Mouse (Mus musculus) forebrain, embryonic 10.5 days (tissue): Measurements from ENCODE around the gene Gsdmc3. TPM values are rescaled to one million over a fixed set of nuclear protein-coding genes. Genes with fewer than 3 reads are reported as not detected.
"Not testable (repeated sequence)": the region's sequence is repeated elsewhere in the genome, so short reads cannot be mapped to it uniquely, and the experiment has no call there.

ENCODE experiments used
- DNase-seq: peaks from one replicate; pipeline ENCODE4 v3.0.0-alpha.2; 2017; ENCODE audit warnings: low spot score; ENCODE audit errors: extremely low spot score
- H3K27ac ChIP-seq: fragments of 300-500 bp; sonication (generic); 2 replicates; pipeline ENCODE4 v1.5.1; 2016; ENCODE audit warnings: mild to moderate bottlenecking
- H3K27me3 ChIP-seq: fragments of 300-500 bp; sonication (generic); 2 replicates; pipeline ENCODE4 v1.6.1; 2016; ENCODE audit warnings: mild to moderate bottlenecking; ENCODE audit not compliant: poor library complexity, severe bottlenecking
- H3K36me3 ChIP-seq: fragments of 300-500 bp; sonication (generic); replicated peaks from 2 replicates; pipeline ENCODE4 v1.6.1; 2016; ENCODE audit warnings: mild to moderate bottlenecking, moderate library complexity
- H3K4me1 ChIP-seq: fragments of 300-500 bp; sonication (generic); 2 replicates; pipeline ENCODE4 v1.6.1; 2016
- H3K4me3 ChIP-seq: fragments of 300-500 bp; sonication (generic); 2 replicates; pipeline ENCODE4 v1.5.1; 2016; ENCODE audit warnings: mild to moderate bottlenecking, moderate library complexity
- H3K9me3 ChIP-seq: fragments of 300-500 bp; sonication (generic); 2 replicates; pipeline ENCODE4 v1.6.1; 2016; ENCODE audit warnings: mild to moderate bottlenecking, moderate library complexity
- WGBS: fragments of 180-500 bp; shearing (Covaris S2); methylation state at CpG from one replicate; pipeline ENCODE4 v1.1.7; 2016; 5-methylcytosine and 5-hydroxymethylcytosine counted together
- polyA plus RNA-seq: library from polyadenylated mRNA; unstranded; fragments of >200 nt; fragmentation: Nextera tagmentation; extraction: Ambion mirVana; gene quantifications from 2 replicates; pipeline ENCODE4 v1.2.1, GENCODE M21; 2016

Gene Gsdmc3
- not detected in 2 replicates for polyA plus RNA-seq

DNA sequence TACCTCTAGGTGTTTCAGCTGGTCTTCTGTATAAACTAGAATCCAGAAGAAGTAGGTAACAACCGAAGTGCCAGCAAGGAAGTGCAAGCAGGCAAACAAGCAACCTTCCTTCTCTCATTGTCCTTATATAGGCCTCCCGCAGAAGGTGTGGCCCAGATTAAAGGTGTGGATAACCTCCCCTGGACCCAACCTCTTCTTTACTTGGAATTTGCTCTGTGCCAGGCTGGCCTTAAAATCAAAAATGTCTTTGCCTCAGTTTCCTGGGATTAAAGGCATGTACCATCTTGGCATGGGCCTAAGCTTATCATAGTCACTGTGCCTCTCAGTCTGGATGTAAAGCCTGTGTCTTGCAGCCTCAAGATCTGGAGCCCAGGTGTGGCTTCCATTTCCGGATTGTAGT lies at the start of gene Gsdmc3:
Gsdmc3 (minus strand) TSS at position 101 of the 400 bp plus-strand sequence.
- not testable (repeated sequence) for H3K4me1 ChIP-seq, H3K27me3 ChIP-seq, H3K9me3 ChIP-seq, DNase-seq, H3K27ac ChIP-seq, H3K36me3 ChIP-seq, H3K4me3 ChIP-seq
- 85% methylated on average over 1 of the region's 3 CpGs for WGBS

DNA sequence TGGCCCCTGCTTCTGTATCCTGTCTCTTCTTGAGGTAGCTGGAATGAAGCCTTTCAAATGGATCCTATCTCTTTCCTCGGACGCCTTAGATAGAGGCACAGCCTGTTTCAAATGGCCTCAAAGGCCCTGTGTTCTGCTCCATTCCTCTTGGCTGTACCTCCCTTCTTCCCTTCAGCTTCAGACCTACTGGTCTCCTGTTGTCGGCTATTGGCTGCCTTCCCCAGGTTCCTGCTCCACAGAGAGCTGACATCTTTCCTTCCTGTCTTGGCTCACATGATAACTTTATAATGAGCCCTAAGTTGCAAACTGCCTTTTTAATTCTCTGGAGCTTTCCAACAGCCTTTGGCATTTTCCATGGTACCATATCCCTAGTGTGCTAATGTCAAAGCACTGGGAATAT lies 47.8 kb upstream of the Gsdmc3 start:
- Histone ChIP-seq H3K9me3 (no peaks in the 10 kb centered on the region), H3K36me3 (peaks cover 26% of the 10 kb centered on the region), H3K27me3 (no peaks in the 10 kb centered on the region), H3K4me3 (no peak overlapping the region), H3K4me1 (no peaks in the 10 kb centered on the region), H3K27ac (no peak overlapping the region)
- DNase-seq: no peak
- WGBS: 89% methylated on average over 3 of the region's 3 CpGs

DNA sequence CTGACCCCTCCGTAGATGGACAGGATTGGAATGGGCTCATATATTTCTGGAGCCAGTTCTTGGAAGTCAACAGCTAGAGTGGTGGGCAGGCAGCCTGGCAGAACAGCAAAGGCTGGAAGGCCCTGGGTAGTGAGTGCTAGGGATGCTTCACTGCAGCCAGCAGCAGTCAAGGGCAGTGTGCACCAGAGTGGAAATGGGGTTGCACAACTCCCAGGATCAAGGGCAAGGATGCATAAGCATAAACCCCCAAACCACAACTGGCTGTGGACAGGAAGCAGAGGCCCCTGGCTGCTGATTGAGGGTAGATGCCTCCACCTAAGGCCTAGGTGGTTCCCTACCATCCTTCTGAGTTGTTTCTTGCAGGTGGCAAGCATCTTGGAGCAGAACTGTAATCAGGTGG lies 46.1 kb upstream of the Gsdmc3 start:
- Histone ChIP-seq H3K36me3 (peaks cover 12% of the 10 kb centered on the region), H3K27me3 (no peaks in the 10 kb centered on the region), H3K9me3 (no peaks in the 10 kb centered on the region), H3K4me1 (no peaks in the 10 kb centered on the region), H3K4me3 (no peak overlapping the region), H3K27ac (0 out of 2 replicates have a peak overlapping the region, but pooled peaks have one; percentile 8)
- no peak for DNase-seq
- WGBS: 94% methylated on average over 1 of the region's 1 CpGs

DNA sequence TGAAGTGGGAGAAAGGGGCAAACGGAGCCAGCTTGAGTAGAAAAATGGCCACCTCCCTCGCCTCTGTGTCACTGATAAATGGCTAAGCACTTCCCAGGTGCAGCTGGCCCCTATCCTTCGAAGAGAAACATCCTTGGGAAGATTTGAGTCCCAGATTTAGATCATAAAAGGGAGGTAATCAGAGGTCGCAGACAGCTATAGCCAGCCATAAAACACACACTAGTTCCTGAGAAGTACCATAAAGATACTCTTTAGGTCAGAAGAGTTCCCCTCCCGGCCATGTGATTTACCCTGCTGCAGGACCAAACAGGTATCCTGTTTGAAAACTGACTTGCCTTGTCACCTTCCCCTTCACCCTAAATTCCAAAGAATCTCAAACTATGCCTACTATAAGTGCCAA lies 43.3 kb upstream of the Gsdmc3 start:
- DNase-seq, H3K9me3 ChIP-seq, H3K27me3 ChIP-seq, H3K4me1 ChIP-seq, H3K4me3 ChIP-seq, H3K27ac ChIP-seq, H3K36me3 ChIP-seq: not testable (repeated sequence)
- WGBS: 85% methylated on average over 3 of the region's 5 CpGs

DNA sequence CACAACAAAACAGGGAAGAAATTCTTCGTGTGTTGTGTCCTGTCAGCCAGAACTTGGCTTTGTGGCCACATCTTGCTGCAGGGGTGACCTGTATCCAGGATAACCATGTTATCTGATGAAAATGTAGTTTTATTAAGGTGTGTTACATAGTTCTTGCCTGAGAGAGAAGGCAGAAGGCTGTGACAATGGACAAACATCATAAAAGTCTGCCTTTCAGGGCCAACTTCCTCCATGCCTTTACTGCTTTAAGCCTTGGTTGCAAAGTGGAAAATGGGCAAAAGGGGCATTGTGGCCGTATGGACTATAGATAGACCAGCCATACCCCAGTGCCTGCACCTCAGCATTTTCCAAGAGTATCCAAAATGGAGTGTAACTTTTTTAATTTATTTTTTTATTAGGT lies 41.4 kb upstream of the Gsdmc3 start:
- H3K27me3 ChIP-seq, H3K36me3 ChIP-seq, H3K4me3 ChIP-seq, DNase-seq, H3K9me3 ChIP-seq, H3K4me1 ChIP-seq, H3K27ac ChIP-seq: not testable (repeated sequence)
- 79% methylated on average over 2 of the region's 2 CpGs for WGBS

DNA sequence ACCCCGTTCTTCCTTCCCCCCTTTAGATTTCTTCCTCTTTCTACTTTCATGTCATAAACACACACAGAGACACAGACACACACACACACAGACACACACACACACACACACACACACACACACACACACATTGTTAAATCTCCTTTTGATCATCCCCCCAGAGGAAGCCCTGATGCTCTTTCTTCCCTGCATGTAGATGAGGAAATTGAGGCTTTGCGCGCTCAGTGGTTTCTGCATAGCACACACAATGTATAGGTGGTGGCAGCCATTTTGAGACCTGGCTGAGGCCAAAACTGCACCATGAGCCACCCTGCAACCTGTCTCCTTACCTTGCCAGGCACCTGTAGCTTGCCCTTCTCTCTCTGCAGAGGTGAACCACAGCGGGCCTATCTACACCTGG lies 38.2 kb upstream of the Gsdmc3 start:
- not testable (repeated sequence) for H3K9me3 ChIP-seq, H3K27ac ChIP-seq, H3K27me3 ChIP-seq, H3K4me3 ChIP-seq, H3K36me3 ChIP-seq, DNase-seq, H3K4me1 ChIP-seq
- 89% methylated on average over 4 of the region's 4 CpGs for WGBS

DNA sequence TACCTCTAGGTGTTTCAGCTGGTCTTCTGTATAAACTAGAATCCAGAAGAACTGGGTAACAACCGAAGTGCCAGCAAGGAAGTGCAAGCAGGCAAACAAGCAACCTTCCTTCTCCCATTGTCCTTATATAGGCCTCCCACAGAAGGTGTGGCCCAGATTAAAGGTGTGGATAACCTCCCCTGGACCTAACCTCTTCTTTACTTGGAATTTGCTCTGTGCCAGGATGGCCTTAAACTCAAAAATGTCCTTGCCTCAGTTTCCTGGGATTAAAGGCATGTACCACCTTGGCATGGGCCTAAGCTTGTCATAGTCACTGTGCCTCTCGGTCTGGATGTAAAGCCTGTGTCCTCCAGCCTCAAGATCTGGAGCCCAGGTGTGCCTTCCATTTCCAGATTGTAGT lies 33.8 kb upstream of the Gsdmc3 start, which contains the start of gene Gsdmc4:
Gsdmc4 (minus strand) TSS at position 101 of the 400 bp plus-strand sequence.
- not testable (repeated sequence) for H3K4me3 ChIP-seq, H3K9me3 ChIP-seq, H3K36me3 ChIP-seq, DNase-seq, H3K4me1 ChIP-seq, H3K27me3 ChIP-seq, H3K27ac ChIP-seq
- 85% methylated on average over 2 of the region's 2 CpGs for WGBS

DNA sequence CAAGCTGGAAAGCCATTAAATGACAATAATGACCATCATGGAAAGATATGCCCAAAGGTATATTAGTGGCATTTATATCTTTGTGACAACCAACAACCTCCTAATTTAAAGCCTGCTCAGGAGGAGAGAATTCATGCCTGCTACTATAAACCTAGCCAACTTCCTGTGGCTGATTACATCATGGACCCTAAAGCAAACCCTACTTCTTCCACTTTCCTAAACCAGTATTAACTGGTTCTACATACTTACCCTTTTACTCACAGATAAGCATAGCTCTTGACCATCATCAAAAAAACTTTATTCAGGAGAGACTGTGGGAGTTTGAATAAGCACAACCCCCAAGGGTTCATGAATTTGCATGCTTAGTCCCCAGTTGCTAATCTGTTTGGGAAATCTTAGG lies 31.5 kb upstream of the Gsdmc3 start:
- H3K4me3 ChIP-seq, H3K27ac ChIP-seq, H3K4me1 ChIP-seq, DNase-seq, H3K27me3 ChIP-seq, H3K9me3 ChIP-seq, H3K36me3 ChIP-seq: not testable (repeated sequence)

DNA sequence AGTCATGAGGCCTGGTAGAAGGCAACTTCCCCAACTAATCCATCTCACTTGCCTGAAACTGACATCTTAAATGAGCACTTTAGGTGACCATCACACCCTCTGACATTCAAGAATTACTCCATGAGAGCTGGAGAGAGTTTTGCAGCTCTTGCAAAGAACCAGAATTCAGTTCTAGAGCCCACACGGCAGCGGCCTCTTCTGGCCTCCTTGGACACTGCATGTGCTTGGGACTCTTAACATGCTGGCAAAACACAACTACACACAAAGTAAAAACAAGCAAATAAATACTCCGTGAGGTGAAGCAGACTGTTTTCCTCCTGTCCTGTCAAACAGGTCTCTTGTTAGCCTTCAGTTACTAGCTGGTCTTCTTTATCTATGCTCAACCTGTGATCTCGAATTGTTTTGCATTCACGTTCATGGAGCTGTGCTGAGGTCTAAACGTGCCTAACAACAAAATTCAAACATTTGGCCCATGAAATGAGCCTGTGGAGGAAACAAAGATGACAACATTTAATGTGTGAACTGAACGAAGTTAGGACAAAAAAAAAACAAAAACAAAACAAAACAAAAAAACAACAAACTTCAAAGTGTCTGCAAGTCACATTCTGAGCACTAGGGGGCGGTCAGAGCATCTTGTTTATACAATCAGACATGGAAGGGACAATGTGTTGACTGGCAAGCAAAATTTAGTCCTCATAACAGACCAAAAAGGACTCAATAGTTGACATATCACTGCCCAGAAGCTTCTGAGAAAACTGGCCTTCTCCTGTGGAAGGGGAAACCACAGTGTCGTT lies 17.4 kb upstream of the Gsdmc3 start:
- WGBS: 42% methylated on average over 9 of the region's 9 CpGs
- not testable (repeated sequence) for H3K4me3 ChIP-seq

DNA sequence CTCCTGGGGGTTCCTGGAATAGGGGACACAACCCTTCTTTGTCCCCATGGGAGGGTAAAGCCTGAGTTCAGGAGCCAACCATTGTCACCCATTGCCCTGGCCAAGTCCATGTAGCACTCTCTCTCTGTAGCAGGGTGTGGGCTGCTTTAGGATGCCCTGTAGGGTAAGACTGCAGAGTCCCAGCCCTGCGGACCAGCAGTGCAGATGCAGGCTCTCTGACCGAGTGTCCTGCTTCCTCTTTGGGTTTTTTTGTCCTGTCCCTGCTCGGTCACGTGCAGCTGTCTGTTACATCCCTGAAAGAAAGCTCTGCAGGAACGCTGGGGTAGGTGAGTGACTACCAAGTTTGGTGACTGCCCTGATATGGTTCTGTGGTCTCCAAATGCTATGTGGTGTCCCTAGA lies 10.1 kb upstream of the Gsdmc3 start:
- H3K27ac ChIP-seq, H3K4me3 ChIP-seq, H3K9me3 ChIP-seq, H3K27me3 ChIP-seq, H3K4me1 ChIP-seq, DNase-seq, H3K36me3 ChIP-seq: not testable (repeated sequence)
- 76% methylated on average over 5 of the region's 5 CpGs for WGBS

More for the DNA sequence above, 17.4 kb upstream of the Gsdmc3 start:
- H3K27ac ChIP-seq, H3K9me3 ChIP-seq, H3K27me3 ChIP-seq, H3K36me3 ChIP-seq, H3K4me1 ChIP-seq: not testable (repeated sequence)
- peak; percentile 19 for DNase-seq

DNA sequence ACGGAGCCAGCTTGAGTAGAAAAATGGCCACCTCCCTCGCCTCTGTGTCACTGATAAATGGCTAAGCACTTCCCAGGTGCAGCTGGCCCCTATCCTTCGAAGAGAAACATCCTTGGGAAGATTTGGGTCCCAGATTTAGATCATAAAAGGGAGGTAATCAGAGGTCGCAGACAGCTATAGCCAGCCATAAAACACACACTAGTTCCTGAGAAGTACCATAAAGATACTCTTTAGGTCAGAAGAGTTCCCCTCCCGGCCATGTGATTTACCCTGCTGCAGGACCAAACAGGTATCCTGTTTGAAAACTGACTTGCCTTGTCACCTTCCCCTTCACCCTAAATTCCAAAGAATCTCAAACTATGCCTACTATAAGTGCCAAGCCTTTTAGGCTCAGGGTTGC lies 9.6 kb upstream of the Gsdmc3 start:
- H3K27ac ChIP-seq, H3K27me3 ChIP-seq, H3K9me3 ChIP-seq, H3K4me1 ChIP-seq, DNase-seq, H3K4me3 ChIP-seq, H3K36me3 ChIP-seq: not testable (repeated sequence)
- WGBS: no CpG with 5 or more reads among the region's 5 CpGs

DNA sequence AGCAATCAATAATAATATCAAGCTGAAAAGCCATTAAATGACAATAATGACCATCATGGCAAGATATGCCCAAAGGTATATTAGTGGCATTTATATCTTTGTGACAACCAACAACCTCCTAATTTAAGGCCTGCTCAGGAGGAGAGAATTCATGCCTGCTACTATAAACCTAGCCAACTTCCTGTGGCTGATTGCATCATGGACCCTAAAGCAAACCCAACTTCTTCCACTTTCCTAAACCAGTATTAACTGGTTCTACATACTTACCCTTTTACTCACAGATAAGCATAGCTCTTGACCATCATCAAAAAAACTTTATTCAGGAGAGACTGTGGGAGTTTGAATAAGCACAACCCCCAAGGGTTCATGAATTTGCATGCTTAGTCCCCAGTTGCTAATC lies 2.2 kb downstream of the Gsdmc3 start:
- H3K9me3 ChIP-seq, H3K4me1 ChIP-seq, H3K36me3 ChIP-seq, DNase-seq, H3K27me3 ChIP-seq, H3K4me3 ChIP-seq, H3K27ac ChIP-seq: not testable (repeated sequence)

DNA sequence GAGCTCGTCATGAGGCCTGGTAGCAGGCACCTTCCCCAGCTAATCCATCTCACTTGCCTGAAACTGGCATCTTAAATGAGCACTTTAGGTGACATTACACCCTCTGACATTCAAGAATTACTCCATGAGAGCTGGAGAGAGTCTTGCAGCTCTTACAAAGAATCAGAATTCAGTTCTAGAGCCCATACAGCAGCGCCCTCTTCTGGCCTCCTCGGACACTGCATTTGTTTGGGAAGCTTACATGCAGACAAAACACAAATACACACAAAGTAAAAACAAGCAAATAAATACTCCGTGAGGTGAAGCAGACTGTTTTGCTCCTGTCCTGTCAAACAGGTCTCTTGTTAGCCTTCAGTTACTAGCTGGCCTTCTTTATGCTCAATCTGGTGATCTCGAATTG lies 16.4 kb downstream of the Gsdmc3 start:
- H3K27me3 ChIP-seq, H3K9me3 ChIP-seq, H3K36me3 ChIP-seq, H3K4me3 ChIP-seq, H3K27ac ChIP-seq, H3K4me1 ChIP-seq: not testable (repeated sequence)
- WGBS: 43% methylated on average over 5 of the region's 5 CpGs
- DNase-seq: peak; percentile 20
